Comparison of ENCODE assay signal across 8 mouse cellular contexts in genomic region chr14:55788256-55789050, GRCm38 (mm10). TPM values are rescaled to one million over a fixed set of nuclear protein-coding genes. Genes with fewer than 3 reads are reported as not detected.
A peak's percentile ranks its signal among the peaks of the same experiment; 100 is the strongest.
DNase-seq lines count a peak whose midpoint lies in the region; ATAC-seq and TF ChIP-seq lines count a peak whose summit lies in the region.

Gene Ripk3 (minus strand): TSS chr14:55788865.

- no peak within 1 kb of the TSS for H3K27ac ChIP-seq in ES-E14 (ENCODE audit: insufficient read depth, low read depth, low read length, poor library complexity, severe bottlenecking)
- no peak within 1 kb of the TSS for H3K27ac ChIP-seq in forebrain, embryonic 13.5 days
- H3K27ac ChIP-seq in hindbrain, embryonic 15.5 days (replicated peaks): no peak within 1 kb of the TSS
- H3K27ac ChIP-seq in liver, embryonic 13.5 days: no peak within 1 kb of the TSS

- H3K4me3 ChIP-seq in ES-E14 (ENCODE audit: insufficient read depth in 1 of 2, low read depth in 1 of 2, low read length in 2 of 2, poor library complexity in 1 of 2, severe bottlenecking in 1 of 2): peak within 1 kb of the TSS; percentile 57 to 60
- peak within 1 kb of the TSS; percentile 21 for H3K4me3 ChIP-seq in forebrain, embryonic 13.5 days
- peak within 1 kb of the TSS; percentile 25 for H3K4me3 ChIP-seq in hindbrain, embryonic 15.5 days
- H3K4me3 ChIP-seq in liver, embryonic 13.5 days (replicated peaks): peak within 1 kb of the TSS; percentile 65

- no peak for ATAC-seq in forebrain, embryonic 13.5 days
- ATAC-seq in hindbrain, embryonic 15.5 days (ENCODE audit: low FRiP score, low read depth): no peak
- peak; percentile 76 for ATAC-seq in liver, embryonic 13.5 days (ENCODE audit: low read depth)
- peak; percentile 33 for ATAC-seq in monocyte, adult 5-6 weeks (replicated peaks; ENCODE audit: insufficient number of reproducible peaks, low FRiP score, low TSS enrichment, poor library complexity, severe bottlenecking)

- in situ Hi-C loops in ES-E14 (cut with MboI; ENCODE audit: low sequenced_read_pairs in 2 of 2, unreplicated experiment in 2 of 2): no loop called here

- H3K27me3 ChIP-seq in forebrain, embryonic 13.5 days: peaks cover 74% of the 10 kb centered on the region
- H3K27me3 ChIP-seq in hindbrain, embryonic 15.5 days: peaks cover 73% of the 10 kb centered on the region
- peaks cover 42% of the 10 kb centered on the region for H3K27me3 ChIP-seq in liver, embryonic 13.5 days

- WGBS in forebrain, embryonic 13.5 days: 5% methylated on average over 40 of the region's 40 CpGs
- 5% methylated on average over 40 of the region's 40 CpGs for WGBS in hindbrain, embryonic 15.5 days
- 2% methylated on average over 40 of the region's 40 CpGs for WGBS in liver, embryonic 13.5 days (ENCODE audit: insufficient replicate concordance)

- peaks cover 0 to 7% of the 10 kb centered on the region in 2 experiments; a peak in 1 of 4 replicates for H3K4me1 ChIP-seq in ES-E14 (ENCODE audit: control insufficient read depth in 2 of 2, insufficient read depth in 2 of 2, low read length in 2 of 2, poor library complexity in 1 of 2)
- H3K4me1 ChIP-seq in forebrain, embryonic 13.5 days: peaks cover 13% of the 10 kb centered on the region
- H3K4me1 ChIP-seq in hindbrain, embryonic 15.5 days (replicated peaks): peaks cover 11% of the 10 kb centered on the region
- peaks cover 16% of the 10 kb centered on the region for H3K4me1 ChIP-seq in liver, embryonic 13.5 days (replicated peaks)

- no peaks in the 10 kb centered on the region for H3K9me3 ChIP-seq in ES-E14 (ENCODE audit: control insufficient read depth, insufficient read depth, low read depth, low read length)
- H3K9me3 ChIP-seq in forebrain, embryonic 13.5 days (replicated peaks): no peaks in the 10 kb centered on the region
- H3K9me3 ChIP-seq in hindbrain, embryonic 15.5 days: no peaks in the 10 kb centered on the region
- no peaks in the 10 kb centered on the region for H3K9me3 ChIP-seq in liver, embryonic 13.5 days (replicated peaks)

- no peaks in the 10 kb centered on the region; the same call in 1 of the 2 replicates for H3K36me3 ChIP-seq in ES-E14 (ENCODE audit: control insufficient read depth, insufficient read depth, low read length, poor library complexity, severe bottlenecking)
- H3K36me3 ChIP-seq in forebrain, embryonic 13.5 days (ENCODE audit: poor library complexity, severe bottlenecking): no peaks in the 10 kb centered on the region
- no peaks in the 10 kb centered on the region for H3K36me3 ChIP-seq in hindbrain, embryonic 15.5 days
- 0 out of 2 replicates have a peak, but pooled peaks cover 2% of the 10 kb centered on the region for H3K36me3 ChIP-seq in liver, embryonic 13.5 days

- peak; percentile 92 for DNase-seq in 416B (ENCODE audit: low read depth)
- no peak for DNase-seq in ES-E14 (ENCODE audit: low read depth, low spot score)
- peak; percentile 58 for DNase-seq in liver, embryonic 13.5 days
- DNase-seq in thymus, postnatal 4 days: peak; percentile 76
- DNase-seq in right cerebral cortex, postnatal 14 days: no peak

- H3K9ac ChIP-seq in ES-E14 (ENCODE audit: insufficient read depth, low read depth, low read length, poor library complexity, severe bottlenecking): peak within 1 kb of the TSS; percentile 45
- H3K9ac ChIP-seq in forebrain, embryonic 13.5 days: peak within 1 kb of the TSS; percentile 34; the same call in 1 of the 2 replicates
- no peak within 1 kb of the TSS for H3K9ac ChIP-seq in hindbrain, embryonic 15.5 days
- H3K9ac ChIP-seq in liver, embryonic 13.5 days: peak within 1 kb of the TSS; percentile 70

- H3K4me2 ChIP-seq in forebrain, embryonic 13.5 days: peak within 1 kb of the TSS; percentile 47
- H3K4me2 ChIP-seq in hindbrain, embryonic 15.5 days: peak within 1 kb of the TSS; percentile 46
- peak within 1 kb of the TSS; percentile 91 for H3K4me2 ChIP-seq in liver, embryonic 13.5 days

TF ChIP-seq in ES-E14, 5 proteins besides CTCF, POLR2A, EP300 and RAD21:
- TF ChIP-seq MAFK (IDR thresholded peaks at IDR 0.05; ENCODE audit: insufficient read depth, low read depth, low read length) (no peak), HCFC1 (IDR thresholded peaks at IDR 0.05; ENCODE audit: borderline replicate concordance, insufficient read depth, low read length) (no peak), CHD2 (IDR thresholded peaks at IDR 0.05; ENCODE audit: low read depth, low read length) (no peak), ZNF384 (IDR thresholded peaks at IDR 0.05; ENCODE audit: low read depth, low read length) (no peak), ZC3H11A (IDR thresholded peaks at IDR 0.05; ENCODE audit: borderline replicate concordance, low read depth, low read length) (no peak)

RNA-seq across cellular contexts. Expression of gene Ripk3, which starts in this region (rescaled TPM):
- 9.0 and 17.8 TPM in 2 replicates for total RNA-seq in ES-E14 (2012; rRNA removed)
- polyA plus RNA-seq in forebrain, embryonic 13.5 days (2015; fragmentation: Nextera tagmentation; extraction: Ambion mirVana): 2.1 and 2.4 TPM in 2 replicates
- 1.6 and 2.0 TPM in 2 replicates for polyA plus RNA-seq in hindbrain, embryonic 15.5 days (2015; fragmentation: Nextera tagmentation; extraction: Ambion mirVana)
- polyA plus RNA-seq in liver, embryonic 13.5 days (2015; fragmentation: Nextera tagmentation; extraction: Ambion mirVana): 20.4 and 22.1 TPM in 2 replicates
- total RNA-seq in monocyte, adult 5-6 weeks (2017): 18.7 to 37.5 TPM (median 30.9 TPM) in 3 replicates

Comparison
In these comparisons a context has a peak if more than half of its experiments do, and no peak if none do; other contexts are left out.
1. DNase-seq: peak in 416B (single experiment), liver, embryonic 13.5 days (single experiment) and thymus, postnatal 4 days (single experiment); none in ES-E14 (single experiment) and right cerebral cortex, postnatal 14 days (single experiment).
2. ATAC-seq: peak in liver, embryonic 13.5 days (single experiment) and monocyte, adult 5-6 weeks (single experiment); none in forebrain, embryonic 13.5 days (single experiment) and hindbrain, embryonic 15.5 days (single experiment).
3. Peak in every context shown above with its lines, with median percentiles within 50 percentile points of each other: H3K4me3 ChIP-seq and H3K4me2 ChIP-seq.